Mouse (Mus musculus) heart, embryonic 16.5 days (tissue): ENCODE measurements around the gene Ube2j1. TPM values are rescaled to one million over a fixed set of nuclear protein-coding genes. Genes with fewer than 3 reads are reported as not detected.

Source experiments
- ATAC-seq: fragments of 200-750 bp; cut with Nextera tagmentation; replicated peaks from 2 replicates; pipeline ENCODE4 v1.8.0; 2017; ENCODE audit warnings: moderate number of reproducible peaks; ENCODE audit not compliant: insufficient read depth, low FRiP score; ENCODE audit errors: extremely low read depth
- H3K27ac ChIP-seq: fragments of 300-500 bp; sonication (generic); 2 replicates; pipeline ENCODE4 v1.5.1; 2014; ENCODE audit warnings: mild to moderate bottlenecking, low read length, control low read depth, moderate library complexity
- H3K27me3 ChIP-seq: fragments of 300-500 bp; sonication (generic); 2 replicates; pipeline ENCODE4 v1.6.1; 2014; ENCODE audit warnings: low read length, mixed read lengths; ENCODE audit not compliant: control insufficient read depth, insufficient read depth
- H3K36me3 ChIP-seq: fragments of 300-500 bp; sonication (generic); 2 replicates; pipeline ENCODE4 v1.6.1; 2014; ENCODE audit not compliant: control insufficient read depth, insufficient read depth
- H3K4me1 ChIP-seq: fragments of 300-500 bp; sonication (generic); 2 replicates; pipeline ENCODE4 v1.6.1; 2014; ENCODE audit warnings: low read length, mixed read lengths; ENCODE audit not compliant: control insufficient read depth, insufficient read depth
- H3K4me2 ChIP-seq: fragments of 300-500 bp; sonication (generic); 2 replicates; pipeline ENCODE4 v1.6.1; 2014; ENCODE audit warnings: low read depth, mild to moderate bottlenecking, control low read depth, low read length
- H3K4me3 ChIP-seq: fragments of 300-500 bp; sonication (generic); 2 replicates; pipeline ENCODE4 v1.5.1; 2014; ENCODE audit warnings: mild to moderate bottlenecking, control low read depth, low read length
- H3K9ac ChIP-seq: fragments of 300-500 bp; sonication (generic); 2 replicates; pipeline ENCODE4 v1.6.1; 2014; ENCODE audit warnings: low read length, control low read depth
- H3K9me3 ChIP-seq: fragments of 300-500 bp; sonication (generic); replicated peaks from 2 replicates; pipeline ENCODE4 v1.6.1; 2016; ENCODE audit warnings: low read length; ENCODE audit not compliant: control insufficient read depth
- WGBS: fragments of 180-500 bp; shearing (Covaris S2); extraction: QIAGEN DNeasy Blood & Tissue Kit; methylation state at CpG from one replicate; pipeline ENCODE4 v1.1.7; 2014; 5-methylcytosine and 5-hydroxymethylcytosine counted together
- polyA plus RNA-seq: library from polyadenylated mRNA; unstranded; fragments of >200 nt; fragmentation: Nextera tagmentation; extraction: Ambion mirVana; gene quantifications from 2 replicates; pipeline ENCODE4 v1.2.1, GENCODE M21; 2015

The Ube2j1 gene
- polyA plus RNA-seq, 1 experiment from 2014 or later: 35.3 TPM

GRCm38 (mm10) chr4:33072526-33073161 lies 41.4 kb downstream of the Ube2j1 start:
- Histone ChIP-seq H3K4me3 (no peak overlapping the region), H3K4me1 (peaks cover 4% of the 10 kb centered on the region), H3K9me3 (no peaks in the 10 kb centered on the region), H3K9ac (no peak overlapping the region), H3K36me3 (no peaks in the 10 kb centered on the region), H3K27ac (no peak overlapping the region), H3K27me3 (no peaks in the 10 kb centered on the region), H3K4me2 (no peak overlapping the region)
- WGBS: 37% methylated on average over 11 of the region's 11 CpGs
- peak; percentile 54; the same call in 1 of the 2 replicates for ATAC-seq

- H3K9ac ChIP-seq: no peak overlapping the region
- 78% methylated on average over 4 of the region's 4 CpGs for WGBS
- no peak overlapping the region for H3K27ac ChIP-seq
- no peak overlapping the region for H3K4me2 ChIP-seq
- no peak overlapping the region for H3K4me3 ChIP-seq
- no peaks in the 10 kb centered on the region for H3K27me3 ChIP-seq
- ATAC-seq: no peak
- H3K9me3 ChIP-seq: no peaks in the 10 kb centered on the region
- peaks cover 4% of the 10 kb centered on the region for H3K4me1 ChIP-seq
- H3K36me3 ChIP-seq: no peaks in the 10 kb centered on the region
Observed at GRCm38 (mm10) chr4:33074406-33074805, 43.2 kb downstream of the Ube2j1 start.

GRCm38 (mm10) chr4:33074851-33075250 lies 43.6 kb downstream of the Ube2j1 start:
- Histone ChIP-seq H3K36me3 (no peaks in the 10 kb centered on the region), H3K9ac (no peak overlapping the region), H3K4me2 (no peak overlapping the region), H3K27ac (no peak overlapping the region), H3K4me1 (peaks cover 4% of the 10 kb centered on the region), H3K27me3 (no peaks in the 10 kb centered on the region), H3K4me3 (no peak overlapping the region), H3K9me3 (no peaks in the 10 kb centered on the region)
- WGBS: 60% methylated on average over 5 of the region's 5 CpGs
- ATAC-seq: no peak

- H3K36me3 ChIP-seq: no peaks in the 10 kb centered on the region
- WGBS: 82% methylated on average over 5 of the region's 5 CpGs
- no peak overlapping the region for H3K9ac ChIP-seq
Observed at GRCm38 (mm10) chr4:33075776-33076524, 44.7 kb downstream of the Ube2j1 start.

GRCm38 (mm10) chr4:33077161-33077560 lies 45.9 kb downstream of the Ube2j1 start:
- Histone ChIP-seq H3K4me1 (peaks cover 4% of the 10 kb centered on the region), H3K9ac (no peak overlapping the region), H3K36me3 (no peaks in the 10 kb centered on the region), H3K27me3 (no peaks in the 10 kb centered on the region), H3K9me3 (no peaks in the 10 kb centered on the region), H3K4me3 (no peak overlapping the region), H3K27ac (no peak overlapping the region), H3K4me2 (no peak overlapping the region)
- no peak for ATAC-seq
- 70% methylated on average over 11 of the region's 11 CpGs for WGBS

More at GRCm38 (mm10) chr4:33075776-33076524, 44.7 kb downstream of the Ube2j1 start:
- no peak for ATAC-seq
- H3K4me1 ChIP-seq: peaks cover 4% of the 10 kb centered on the region
- no peak overlapping the region for H3K4me3 ChIP-seq
- H3K27me3 ChIP-seq: no peaks in the 10 kb centered on the region
- H3K9me3 ChIP-seq: no peaks in the 10 kb centered on the region
- no peak overlapping the region for H3K27ac ChIP-seq
- no peak overlapping the region for H3K4me2 ChIP-seq

GRCm38 (mm10) chr4:33077724-33078123 lies 46.5 kb downstream of the Ube2j1 start:
- no peak overlapping the region for H3K4me2 ChIP-seq
- peaks cover under 1% of the 10 kb centered on the region; the same call in 1 of the 2 replicates for H3K4me1 ChIP-seq
- no peaks in the 10 kb centered on the region for H3K27me3 ChIP-seq
- no peaks in the 10 kb centered on the region for H3K36me3 ChIP-seq
- WGBS: 54% methylated on average over 8 of the region's 8 CpGs
- no peak overlapping the region for H3K27ac ChIP-seq
- ATAC-seq: 0 out of 2 replicates have a peak, but pooled peaks have one; percentile 35
- no peaks in the 10 kb centered on the region for H3K9me3 ChIP-seq
- no peak overlapping the region for H3K4me3 ChIP-seq
- H3K9ac ChIP-seq: no peak overlapping the region

- no peaks in the 10 kb centered on the region for H3K27me3 ChIP-seq
- H3K36me3 ChIP-seq: no peaks in the 10 kb centered on the region
- H3K4me1 ChIP-seq: no peaks in the 10 kb centered on the region
- H3K4me2 ChIP-seq: no peak overlapping the region
- H3K9me3 ChIP-seq: no peaks in the 10 kb centered on the region
- H3K4me3 ChIP-seq: no peak overlapping the region
- no peak overlapping the region for H3K9ac ChIP-seq
- H3K27ac ChIP-seq: no peak overlapping the region
- 79% methylated on average over 3 of the region's 3 CpGs for WGBS
- peak; percentile 37; the same call in 1 of the 2 replicates for ATAC-seq
Observed at GRCm38 (mm10) chr4:33078492-33078891, 47.3 kb downstream of the Ube2j1 start.

- Histone ChIP-seq H3K4me2 (no peak overlapping the region), H3K27me3 (no peaks in the 10 kb centered on the region), H3K4me1 (no peaks in the 10 kb centered on the region), H3K9me3 (no peaks in the 10 kb centered on the region), H3K27ac (no peak overlapping the region), H3K9ac (no peak overlapping the region), H3K4me3 (no peak overlapping the region), H3K36me3 (no peaks in the 10 kb centered on the region)
- no peak for ATAC-seq
- WGBS: 77% methylated on average over 6 of the region's 6 CpGs
Observed at GRCm38 (mm10) chr4:33099118-33099694, 68.0 kb downstream of the Ube2j1 start.
